Mouse (Mus musculus) left cerebral cortex, adult 8-10 months (tissue): ENCODE measurements around the gene Sec31b. TPM values are rescaled to one million over a fixed set of nuclear protein-coding genes. Genes with fewer than 3 reads are reported as not detected.

ENCODE experiments used
- DNase-seq, 2 experiments: peaks; one replicate each; pipeline ENCODE4 v3.0.0; 2022; ENCODE audit warnings: low spot score in 2 of 2
- total RNA-seq, 4 experiments: library from RNA; stranded (reverse); gene quantifications; 2 replicates each; pipeline ENCODE4 v1.2.4; 2022

Gene Sec31b
- total RNA-seq, 4 experiments from 2014 or later: 0.25 to 1.4 (median 0.51) TPM

DNA sequence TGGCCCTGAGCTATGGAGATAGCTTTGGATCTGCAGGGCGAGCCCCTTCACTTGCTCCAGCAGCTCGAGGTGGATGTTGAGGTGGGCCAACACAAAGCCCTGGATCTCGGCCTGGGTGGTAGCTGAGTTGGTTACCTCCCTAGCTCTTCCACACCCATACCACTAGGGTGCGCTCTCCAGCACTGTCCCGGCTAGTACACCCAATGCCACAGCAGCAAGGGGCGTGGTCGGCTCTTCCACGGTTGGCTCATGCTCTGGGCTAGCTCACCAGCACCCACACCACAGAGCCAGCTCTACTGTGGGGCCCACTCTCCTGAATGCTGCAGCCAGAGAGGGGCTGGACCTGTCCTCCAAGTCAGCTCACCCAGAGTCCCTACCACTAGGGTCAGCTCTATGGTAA is 58.4 kb downstream of the Sec31b start:
- DNase-seq: no peak

DNA sequence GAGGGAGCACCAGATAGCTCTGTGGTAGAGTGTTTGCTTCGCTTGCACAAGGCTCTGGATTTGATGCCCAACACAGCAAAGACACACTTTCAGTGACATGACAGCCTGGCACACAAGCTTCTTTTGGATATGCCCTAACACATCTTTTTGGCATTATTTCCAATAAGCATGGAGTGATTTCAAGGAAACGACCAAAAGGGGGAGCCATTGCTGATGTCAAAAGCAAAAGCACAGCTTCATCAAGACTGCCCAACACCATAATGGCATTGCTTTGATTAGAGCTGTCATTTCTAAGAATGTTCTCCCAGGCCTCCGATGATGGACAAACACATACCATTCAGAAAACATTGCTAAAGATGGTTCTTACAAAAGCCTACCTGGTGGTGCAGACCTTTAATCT is 69.1 kb downstream of the Sec31b start:
- no peak for DNase-seq

DNA sequence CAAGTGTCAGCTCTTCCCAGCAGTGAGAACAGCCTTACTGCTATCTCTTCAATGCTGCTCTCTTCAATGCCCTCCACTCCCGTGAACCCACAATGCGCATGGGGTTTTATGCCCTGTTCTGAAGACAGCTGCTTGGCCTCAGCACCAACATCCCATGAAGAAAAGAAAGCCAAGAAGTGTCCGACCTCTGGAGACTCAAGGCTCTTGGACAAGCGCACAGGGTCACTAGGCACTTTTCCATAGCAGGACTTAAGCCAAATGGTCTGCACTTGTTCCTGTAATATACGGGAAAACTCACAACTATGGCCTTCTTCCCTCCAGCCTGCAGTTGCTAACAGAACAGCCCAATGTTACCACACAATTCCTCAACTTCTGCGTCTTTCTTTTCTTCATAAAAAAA is 70.4 kb downstream of the Sec31b start:
- DNase-seq: no peak

DNA sequence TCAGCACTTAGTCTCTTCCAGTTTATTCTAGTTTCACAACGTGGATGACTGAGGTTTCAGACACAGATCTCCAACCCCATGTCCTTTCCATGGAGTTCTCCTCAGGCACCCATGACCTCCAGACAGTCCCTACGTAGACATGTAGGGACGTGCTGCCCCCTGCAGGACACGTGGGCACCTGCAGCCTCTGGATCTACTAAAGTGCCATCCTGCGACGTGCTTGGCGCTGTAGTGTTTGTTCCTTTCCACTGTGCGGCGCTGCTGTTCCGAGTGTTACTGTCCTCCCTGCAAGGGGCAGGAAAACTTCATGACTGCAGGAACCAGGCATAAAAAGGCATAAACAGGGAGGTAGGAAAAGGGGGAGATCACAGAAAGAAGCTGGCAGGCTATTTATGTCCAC is 71.5 kb downstream of the Sec31b start:
- DNase-seq: peak; percentile 23 to 30

Other genes starting within 250 kb of the Sec31b start
- 1 to 10 TPM; 2.3 to 3.4 (median 2.8) TPM for gene Scd4, start 212.8 kb downstream of the Sec31b start, total RNA-seq
- gene Scd1, start 138.0 kb downstream of the Sec31b start, total RNA-seq: 100 to 1,000 TPM; 171 to 176 (median 174) TPM
- under 1 TPM; 0.30 to 0.78 (median 0.58) TPM for gene Wnt8b, start 52.4 kb downstream of the Sec31b start, total RNA-seq
- gene Gm20538, start 7.0 kb upstream of the Sec31b start, total RNA-seq: not detected
- gene Ndufb8, start 9.6 kb upstream of the Sec31b start, total RNA-seq: 100 to 1,000 TPM; 359 to 428 (median 393) TPM
- 10 to 100 TPM; 25.7 to 30.6 (median 28.8) TPM for gene Hif1an, start 17.0 kb upstream of the Sec31b start, total RNA-seq
- gene Pax2, start 210.2 kb upstream of the Sec31b start, total RNA-seq: under 1 TPM in 3 of 4 experiments, not detected in 1; 0.11 to 0.37 (median 0.37) TPM